Mouse (Mus musculus) liver, postnatal 0 days (tissue): ENCODE measurements at regions not wholly inside any gene's neighbourhood (a gene's known extent, or its start where the extent isn't known, plus 50 kb on each side); places are given as distances from the start of the nearest gene placed in this dataset.

Source experiments
- ATAC-seq: fragments of 200-750 bp; cut with Nextera tagmentation; 2 replicates; pipeline ENCODE4 v1.8.0; 2017; ENCODE audit warnings: mild to moderate bottlenecking, moderate library complexity
- DNase-seq: peaks from one replicate; pipeline ENCODE4 v3.0.0-alpha.2; 2016
- H3K27ac ChIP-seq: fragments of 300-500 bp; sonication (generic); 2 replicates; pipeline ENCODE4 v1.5.1; 2014; ENCODE audit warnings: antibody characterized with exemption, moderate library complexity, mild to moderate bottlenecking, low read depth
- H3K27me3 ChIP-seq: fragments of 300-500 bp; sonication (generic); 2 replicates; pipeline ENCODE4 v1.6.1; 2014; ENCODE audit warnings: low read length, control low read depth, mixed read lengths; ENCODE audit not compliant: insufficient read depth
- H3K36me3 ChIP-seq: fragments of 300-500 bp; sonication (generic); replicated peaks from 2 replicates; pipeline ENCODE4 v1.6.1; 2014; ENCODE audit warnings: mild to moderate bottlenecking, control low read depth, low read length, moderate library complexity, mixed read lengths; ENCODE audit not compliant: insufficient read depth
- H3K4me1 ChIP-seq: fragments of 300-500 bp; sonication (generic); 2 replicates; pipeline ENCODE4 v1.6.1; 2014; ENCODE audit warnings: antibody characterized with exemption, mild to moderate bottlenecking, control low read depth; ENCODE audit not compliant: insufficient read depth
- H3K4me2 ChIP-seq: fragments of 300-500 bp; sonication (generic); 2 replicates; pipeline ENCODE4 v1.6.1; 2014; ENCODE audit warnings: low read depth, mild to moderate bottlenecking, low read length, moderate library complexity, mixed read lengths
- H3K4me3 ChIP-seq: fragments of 300-500 bp; sonication (generic); 2 replicates; pipeline ENCODE4 v1.5.1; 2014; ENCODE audit warnings: low read depth, low read length
- H3K9ac ChIP-seq: fragments of 300-500 bp; sonication (generic); replicated peaks from 2 replicates; pipeline ENCODE4 v1.6.1; 2014; ENCODE audit warnings: mild to moderate bottlenecking, moderate library complexity
- H3K9me3 ChIP-seq: fragments of 300-500 bp; sonication (generic); 2 replicates; pipeline ENCODE4 v1.6.1; 2016; ENCODE audit warnings: mild to moderate bottlenecking, control low read depth, low read length, mixed read lengths
- CTCF ChIP-seq: sonication (generic); IDR thresholded peaks from 2 replicates; pipeline ENCODE4 v1.5.1; 2016; ENCODE audit warnings: antibody characterized with exemption, low read depth
- EP300 ChIP-seq: IDR thresholded peaks from 2 replicates; pipeline ENCODE4 v1.6.1; 2016; ENCODE audit warnings: antibody characterized with exemption, low read depth, mild to moderate bottlenecking
- WGBS: fragments of 180-500 bp; shearing (Covaris S2); extraction: QIAGEN DNeasy Blood & Tissue Kit; methylation state at CpG from one replicate; pipeline ENCODE4 v1.1.7; 2014; ENCODE audit not compliant: insufficient replicate concordance; 5-methylcytosine and 5-hydroxymethylcytosine counted together

DNA sequence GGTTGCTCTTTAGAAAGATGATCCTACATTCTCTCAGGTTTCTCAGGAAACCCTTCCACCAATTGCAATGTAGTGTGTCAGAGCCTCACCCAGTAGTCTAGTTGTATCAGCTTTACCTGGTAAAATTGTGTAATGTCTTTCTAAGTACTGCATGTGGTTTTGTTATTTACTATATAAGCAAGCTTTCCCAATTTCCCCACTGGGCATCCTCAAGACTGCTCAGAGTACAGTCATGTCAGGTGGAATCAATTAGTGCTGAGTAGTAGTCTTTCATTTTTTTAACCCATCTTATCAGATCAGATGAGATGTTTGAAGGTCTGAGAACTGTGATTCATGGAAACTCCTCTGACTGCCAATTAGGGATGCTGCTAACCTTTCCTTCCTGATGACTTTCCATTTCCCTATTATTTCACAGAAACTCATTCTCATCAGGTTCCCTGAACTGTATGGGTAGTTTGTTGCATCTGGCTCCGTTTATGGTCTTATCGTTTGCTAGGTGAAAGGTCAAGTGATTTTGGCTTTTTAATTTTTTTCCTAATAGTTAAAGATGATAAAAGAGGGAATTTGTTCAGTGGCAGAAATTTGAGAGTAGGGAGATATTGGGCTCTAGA is 393.6 kb upstream of the Cobl start:
- Histone ChIP-seq H3K27me3 (no peaks in the 10 kb centered on the region), H3K9me3 (no peaks in the 10 kb centered on the region), H3K9ac (no peak overlapping the region), H3K4me1 (no peaks in the 10 kb centered on the region), H3K4me2 (no peak overlapping the region), H3K4me3 (no peak overlapping the region), H3K36me3 (no peaks in the 10 kb centered on the region), H3K27ac (no peak overlapping the region)
- WGBS, result 78% methylated on average over 2 of the region's 2 CpGs
- ATAC-seq (peak; percentile 41), DNase-seq (no peak)
- TF ChIP-seq CTCF (no peak), EP300 (no peak)

GRCm38 (mm10) chr11:12857358-12858199 is 392.8 kb upstream of the Cobl start:
- 65% methylated on average over 6 of the region's 6 CpGs for WGBS
- ATAC-seq, result no peak

GRCm38 (mm10) chr11:12847793-12848192 is 383.0 kb upstream of the Cobl start:
- Histone ChIP-seq H3K9me3 (no peaks in the 10 kb centered on the region), H3K27ac (no peak overlapping the region), H3K4me3 (no peak overlapping the region), H3K4me2 (no peak overlapping the region), H3K4me1 (no peaks in the 10 kb centered on the region), H3K27me3 (no peaks in the 10 kb centered on the region), H3K9ac (no peak overlapping the region), H3K36me3 (no peaks in the 10 kb centered on the region)
- ATAC-seq, result no peak
- DNase-seq, result no peak
- no peak for TF ChIP-seq EP300
- TF ChIP-seq CTCF, result no peak

More at GRCm38 (mm10) chr11:12857358-12858199, 392.8 kb upstream of the Cobl start:
- H3K4me1 ChIP-seq, result no peaks in the 10 kb centered on the region
- H3K4me2 ChIP-seq, result no peak overlapping the region
- H3K9me3 ChIP-seq, result no peaks in the 10 kb centered on the region
- H3K4me3 ChIP-seq, result no peak overlapping the region
- DNase-seq, result no peak
- TF ChIP-seq EP300 (no peak), CTCF (no peak)
- no peak overlapping the region for H3K27ac ChIP-seq
- no peak overlapping the region for H3K9ac ChIP-seq
- no peaks in the 10 kb centered on the region for H3K27me3 ChIP-seq
- no peaks in the 10 kb centered on the region for H3K36me3 ChIP-seq

- H3K36me3 ChIP-seq, result no peaks in the 10 kb centered on the region
- no peaks in the 10 kb centered on the region for H3K27me3 ChIP-seq
- H3K4me1 ChIP-seq, result no peaks in the 10 kb centered on the region
- H3K27ac ChIP-seq, result no peak overlapping the region
- TF ChIP-seq CTCF (no peak), EP300 (no peak)
- no peaks in the 10 kb centered on the region for H3K9me3 ChIP-seq
- ATAC-seq, result no peak
- H3K4me3 ChIP-seq, result no peak overlapping the region
- H3K9ac ChIP-seq, result no peak overlapping the region
- no peak overlapping the region for H3K4me2 ChIP-seq
- no peak for DNase-seq
Observed at GRCm38 (mm10) chr11:12843631-12844423, 379.1 kb upstream of the Cobl start.

- Histone ChIP-seq H3K4me1 (no peaks in the 10 kb centered on the region), H3K36me3 (no peaks in the 10 kb centered on the region), H3K27me3 (no peaks in the 10 kb centered on the region), H3K9ac (no peak overlapping the region), H3K27ac (no peak overlapping the region), H3K9me3 (no peaks in the 10 kb centered on the region), H3K4me3 (no peak overlapping the region), H3K4me2 (no peak overlapping the region)
- WGBS, result 62% methylated on average over 2 of the region's 2 CpGs
- TF ChIP-seq CTCF, result no peak
- no peak for TF ChIP-seq EP300
- DNase-seq (no peak), ATAC-seq (no peak)
Observed at GRCm38 (mm10) chr11:12841393-12841792, 376.6 kb upstream of the Cobl start.

DNA sequence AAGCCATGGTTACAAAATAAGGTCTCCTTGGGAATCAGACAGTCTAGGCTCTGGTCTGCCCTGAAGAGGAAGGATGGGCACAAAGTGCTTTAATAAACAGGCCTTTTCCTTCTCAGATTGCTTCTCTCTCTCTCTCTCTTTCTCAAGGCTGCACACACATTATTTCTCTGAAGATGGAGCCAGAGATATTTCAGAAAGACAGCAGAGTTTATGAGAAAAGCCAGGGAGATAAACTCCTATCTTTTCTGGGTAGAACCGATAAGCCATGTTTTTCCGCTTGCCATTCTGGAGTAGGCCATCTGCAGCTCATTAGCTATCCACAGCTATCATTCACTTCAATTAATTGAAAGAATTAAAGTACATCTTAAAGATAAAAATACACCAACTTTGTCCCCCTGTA is 373.2 kb upstream of the Cobl start:
- ATAC-seq, result no peak
- H3K9ac ChIP-seq, result no peak overlapping the region
- TF ChIP-seq CTCF (no peak), EP300 (no peak)
- H3K4me3 ChIP-seq, result no peak overlapping the region
- no peaks in the 10 kb centered on the region for H3K36me3 ChIP-seq
- no peak overlapping the region for H3K4me2 ChIP-seq
- 79% methylated on average over 2 of the region's 2 CpGs for WGBS
- H3K4me1 ChIP-seq, result no peaks in the 10 kb centered on the region
- no peak for DNase-seq
- H3K27ac ChIP-seq, result no peak overlapping the region
- H3K27me3 ChIP-seq, result no peaks in the 10 kb centered on the region
- H3K9me3 ChIP-seq, result no peaks in the 10 kb centered on the region
